Mouse (Mus musculus): Measurements from ENCODE around the gene Snapc1. TPM values are rescaled to one million over a fixed set of nuclear protein-coding genes. Genes with fewer than 3 reads are reported as not detected.

The Snapc1 gene
- 32.4 and 32.6 TPM in 2 replicates for polyA plus RNA-seq (2012; rRNA removed)

GRCm38 (mm10) chr12:73964291-73965281 lies at the start of gene Snapc1:
Gene Snapc1, plus strand, starts transcription at chr12:73964481.
- DNase-seq (ENCODE audit: extremely low spot score in 1 of 2, low spot score in 1 of 2): peak; percentile 93 to 99

GRCm38 (mm10) chr12:73918479-73918878 lies 45.8 kb upstream of the Snapc1 start:
- no peak for DNase-seq (ENCODE audit: extremely low spot score in 1 of 2, low spot score in 1 of 2)

GRCm38 (mm10) chr12:73930266-73930665 lies 34.0 kb upstream of the Snapc1 start:
- DNase-seq (ENCODE audit: extremely low spot score in 1 of 2, low spot score in 1 of 2): no peak

DNA sequence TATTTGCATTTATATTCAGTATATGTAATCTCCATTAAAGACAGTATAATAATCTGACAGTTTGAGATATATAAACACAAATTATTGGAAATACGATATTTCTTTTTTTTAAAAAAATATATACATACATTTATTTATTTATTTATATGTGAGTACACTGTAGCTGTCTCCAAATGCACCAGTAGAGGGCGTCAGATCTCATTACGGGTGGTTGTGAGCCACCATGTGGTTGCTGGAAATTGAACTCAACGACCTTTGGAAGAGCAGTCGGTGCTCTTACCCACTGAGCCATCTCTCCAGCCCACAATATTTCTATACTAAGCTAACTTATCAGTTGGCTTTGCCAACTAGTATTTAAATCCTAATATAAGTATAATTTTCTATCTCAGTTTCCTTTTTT lies 33.0 kb upstream of the Snapc1 start:
- peak in 1 of 2 experiments; percentile 53 for DNase-seq (ENCODE audit: extremely low spot score in 1 of 2, low spot score in 1 of 2)

DNA sequence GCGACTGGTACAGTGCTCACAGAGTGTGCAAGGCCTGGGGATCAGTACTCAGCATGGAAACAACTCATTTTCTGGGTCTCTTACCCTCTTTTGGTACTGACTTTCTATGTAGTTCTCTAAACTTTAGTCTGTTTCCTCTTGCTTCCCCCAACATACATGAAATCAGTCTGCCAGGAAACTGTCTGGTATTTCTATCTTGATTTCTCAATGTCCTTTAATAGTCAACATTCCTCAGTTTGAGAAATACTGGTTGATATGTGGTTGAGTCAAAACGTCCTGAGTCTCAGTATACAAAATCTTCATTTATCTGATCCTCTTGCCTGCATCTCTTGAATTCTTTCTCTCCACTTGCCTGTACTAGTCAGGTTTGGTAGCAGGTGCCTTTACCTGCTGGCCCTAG lies 29.8 kb upstream of the Snapc1 start:
- DNase-seq (ENCODE audit: extremely low spot score in 1 of 2, low spot score in 1 of 2): no peak

DNA sequence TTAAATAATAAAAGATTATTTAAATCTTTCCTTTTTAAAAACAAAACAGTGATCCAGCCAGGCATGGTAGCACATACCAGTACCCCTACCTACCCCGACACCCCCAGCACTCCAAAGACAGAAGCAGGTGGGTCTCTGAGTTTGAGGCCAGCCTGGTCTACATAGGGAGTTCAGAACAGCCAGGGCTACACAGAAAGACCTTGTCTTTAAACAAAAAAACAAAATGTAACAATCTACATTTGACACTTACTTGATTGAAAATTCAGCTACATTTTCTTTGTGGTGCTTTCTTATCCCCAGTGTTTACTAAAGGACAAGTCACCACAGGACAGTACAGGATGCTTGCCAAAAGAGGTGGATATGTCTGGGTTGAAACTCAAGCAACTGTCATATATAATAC lies 26.9 kb upstream of the Snapc1 start, which contains the start of gene Gm49321:
Gene Gm49321 (plus strand): TSS at position 301 of the 400 bp plus-strand sequence.
- no peak for DNase-seq (ENCODE audit: extremely low spot score in 1 of 2, low spot score in 1 of 2)

DNA sequence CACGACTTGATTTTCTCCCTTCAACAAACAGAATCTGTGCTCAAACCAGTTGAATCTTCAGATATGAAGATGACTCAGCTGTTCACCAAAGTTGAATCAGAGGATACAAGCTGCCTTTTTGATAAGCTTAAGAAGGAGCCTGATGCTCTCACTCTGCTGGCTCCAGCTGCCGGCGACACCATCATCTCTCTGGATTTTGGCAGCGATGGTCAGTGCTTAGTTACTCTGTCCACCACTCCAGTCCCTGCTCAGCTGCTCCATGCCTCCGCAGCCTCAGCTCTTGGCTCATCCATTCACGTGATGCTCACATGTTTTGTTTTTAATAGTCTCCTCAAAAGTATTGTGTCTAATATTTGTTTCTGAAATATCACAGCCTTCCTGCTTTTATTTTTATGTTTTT lies 24.7 kb upstream of the Snapc1 start:
- DNase-seq (ENCODE audit: extremely low spot score in 1 of 2, low spot score in 1 of 2): no peak

DNA sequence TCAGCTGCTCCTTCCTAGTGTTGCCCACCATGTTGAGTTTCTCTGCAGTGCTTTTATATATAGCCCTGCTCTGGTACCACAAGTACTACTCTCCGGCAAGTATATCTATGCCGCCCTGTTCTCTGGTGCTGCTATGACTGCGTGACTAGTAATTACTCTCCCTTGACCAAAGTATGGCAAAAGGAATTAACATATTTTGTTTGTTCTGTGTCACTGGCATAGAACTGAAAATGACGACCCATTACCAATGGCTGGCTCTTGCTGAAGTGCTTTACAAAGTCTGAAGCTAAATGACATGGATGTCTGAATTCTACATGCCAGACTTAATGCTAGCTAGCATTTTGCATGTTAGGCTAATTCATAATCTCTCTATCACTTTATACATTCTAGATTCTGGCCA lies 15.9 kb upstream of the Snapc1 start:
- no peak for DNase-seq (ENCODE audit: extremely low spot score in 1 of 2, low spot score in 1 of 2)

DNA sequence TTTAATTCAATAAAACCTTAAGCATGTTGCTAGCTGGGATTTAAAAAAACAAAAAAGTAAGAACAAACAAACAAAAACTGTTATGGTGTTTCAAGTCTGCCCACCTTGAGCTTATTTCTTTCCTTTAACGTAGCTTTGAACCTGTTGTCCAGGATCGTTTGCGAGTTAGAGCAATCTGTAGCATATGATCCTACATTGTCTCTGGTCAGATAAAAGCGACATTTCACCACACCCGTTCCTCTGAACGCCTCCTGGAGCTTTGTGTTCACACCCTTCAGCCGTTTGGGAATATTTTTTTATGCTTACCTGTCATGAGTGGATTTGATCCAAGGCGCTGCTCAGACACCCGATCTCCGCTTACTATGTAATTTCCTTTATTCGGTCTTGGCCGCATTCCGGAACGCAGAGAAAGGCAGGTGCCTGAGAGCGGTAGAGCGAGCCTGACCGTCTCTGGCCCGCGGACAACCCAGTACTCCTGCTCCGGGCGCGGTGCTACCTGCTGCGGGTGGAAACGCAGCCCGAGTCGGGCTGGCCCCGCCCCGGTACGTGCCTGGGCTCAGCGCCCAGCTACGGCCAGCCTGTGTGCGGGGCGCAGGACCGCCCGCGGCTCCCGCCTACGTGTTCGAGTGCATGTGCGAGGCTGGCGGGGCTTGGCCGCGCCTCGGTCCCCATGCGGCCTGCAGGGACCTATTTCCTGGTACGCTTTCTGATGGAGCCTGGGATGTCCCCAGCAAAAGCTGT lies 14.8 kb upstream of the Snapc1 start:
- DNase-seq (ENCODE audit: extremely low spot score in 1 of 2, low spot score in 1 of 2): peak in 1 of 2 experiments; percentile 53

GRCm38 (mm10) chr12:73952879-73953278 lies 11.4 kb upstream of the Snapc1 start:
- DNase-seq (ENCODE audit: extremely low spot score in 1 of 2, low spot score in 1 of 2): peak in 1 of 2 experiments; percentile 33

GRCm38 (mm10) chr12:73953420-73954186 lies 10.7 kb upstream of the Snapc1 start:
- DNase-seq (ENCODE audit: extremely low spot score in 1 of 2, low spot score in 1 of 2): no peak

DNA sequence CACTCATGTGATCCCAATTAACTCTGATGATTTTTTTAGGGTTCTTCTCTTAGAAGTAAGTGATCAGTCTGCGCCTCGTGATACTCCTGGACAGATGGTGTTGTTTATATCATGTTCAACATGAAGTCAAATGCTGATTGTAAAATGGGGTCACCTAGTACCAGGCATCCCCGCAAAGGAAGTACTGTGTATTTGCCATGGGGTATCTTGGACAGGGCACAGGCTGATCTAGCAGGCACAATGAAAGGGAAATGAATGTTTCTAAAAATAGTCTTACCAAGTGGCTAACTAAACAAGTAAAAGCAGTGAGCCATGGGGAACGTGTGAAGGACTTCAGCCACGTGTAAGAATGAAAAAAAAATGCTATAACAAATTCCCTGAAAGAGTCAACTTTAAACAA lies 9.5 kb upstream of the Snapc1 start:
- no peak for DNase-seq (ENCODE audit: extremely low spot score in 1 of 2, low spot score in 1 of 2)

DNA sequence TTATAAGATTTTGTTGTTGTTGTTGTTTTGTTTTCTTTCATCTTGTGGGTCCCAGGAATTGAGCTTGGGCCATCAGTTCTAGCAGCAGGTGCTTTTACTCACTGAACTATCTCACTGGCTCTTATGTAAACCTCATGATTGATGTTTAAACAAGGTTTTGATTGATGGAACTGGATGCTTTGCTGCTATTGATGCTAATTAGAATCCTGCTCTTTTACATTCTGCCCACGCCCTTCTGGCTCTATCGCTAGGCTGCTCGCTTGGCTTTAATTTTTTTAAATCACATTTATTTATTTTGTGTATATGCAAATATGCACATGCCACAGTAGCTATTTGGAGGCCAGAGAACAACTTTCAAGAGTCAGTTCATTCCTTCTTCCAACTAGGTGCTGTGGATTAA lies 6.6 kb upstream of the Snapc1 start:
- peak in 1 of 2 experiments; percentile 45 for DNase-seq (ENCODE audit: extremely low spot score in 1 of 2, low spot score in 1 of 2)

DNA sequence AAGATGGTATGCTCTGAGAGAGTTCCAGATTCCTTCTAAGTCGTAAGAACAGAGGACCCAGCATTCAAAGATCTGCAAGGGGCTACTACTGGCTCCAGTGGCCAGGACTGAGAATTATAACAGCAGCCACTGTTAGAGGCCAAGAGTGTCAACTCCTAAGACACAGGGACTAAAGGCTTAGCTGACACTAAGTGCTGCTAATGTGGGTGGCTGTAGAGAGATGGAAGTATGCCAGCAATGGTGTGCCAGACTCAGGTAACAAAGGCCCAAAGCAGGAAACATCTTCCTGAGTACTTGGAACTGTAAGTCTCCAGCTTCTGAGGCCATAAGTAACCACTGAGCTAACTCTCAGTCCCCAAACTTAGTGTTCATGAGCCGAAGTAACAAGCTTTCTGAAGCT lies 5.5 kb upstream of the Snapc1 start:
- no peak for DNase-seq (ENCODE audit: extremely low spot score in 1 of 2, low spot score in 1 of 2)

DNA sequence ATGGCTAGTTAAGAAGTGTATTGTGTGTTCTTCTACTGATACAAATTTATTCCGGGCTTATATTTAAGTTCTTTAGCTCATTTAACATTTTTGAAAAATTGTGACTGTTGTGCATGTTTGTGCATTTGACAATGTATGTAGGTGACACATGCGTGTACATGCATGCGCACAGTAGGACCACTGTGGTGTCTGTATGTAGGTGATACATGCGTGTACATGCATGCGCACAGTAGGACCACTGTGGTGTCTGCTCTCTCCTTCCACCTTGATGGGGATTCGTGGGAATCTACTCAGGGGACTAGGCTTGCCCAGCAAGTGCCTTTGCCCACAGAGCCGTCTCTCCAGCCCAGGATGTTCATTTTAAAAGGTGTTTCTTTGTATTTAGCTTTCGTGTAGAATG lies 4.9 kb downstream of the Snapc1 start:
- no peak for DNase-seq (ENCODE audit: extremely low spot score in 1 of 2, low spot score in 1 of 2)

DNA sequence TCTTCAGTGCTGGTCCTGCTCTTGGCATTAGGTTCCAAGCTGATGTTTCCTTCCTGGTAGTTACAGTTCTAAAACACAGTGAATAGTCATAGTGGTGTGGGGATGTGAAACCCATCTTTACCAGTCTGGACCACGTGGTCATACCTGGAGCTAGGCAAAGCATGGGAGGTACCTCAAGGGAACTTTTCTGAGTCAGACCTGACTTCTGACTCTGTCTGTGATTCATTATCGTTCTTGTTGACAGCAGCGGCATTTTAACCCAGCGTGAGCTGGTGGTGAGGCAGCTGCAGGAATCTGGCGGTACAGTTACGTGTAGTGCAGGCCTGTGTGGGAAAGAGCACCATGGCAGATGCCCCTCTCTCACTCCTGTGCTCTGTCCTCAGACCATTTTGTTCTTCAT lies 10.3 kb downstream of the Snapc1 start:
- no peak for DNase-seq (ENCODE audit: extremely low spot score in 1 of 2, low spot score in 1 of 2)

- DNase-seq (ENCODE audit: extremely low spot score in 1 of 2, low spot score in 1 of 2): no peak
Measured at GRCm38 (mm10) chr12:73978144-73978543, 13.9 kb downstream of the Snapc1 start.

DNA sequence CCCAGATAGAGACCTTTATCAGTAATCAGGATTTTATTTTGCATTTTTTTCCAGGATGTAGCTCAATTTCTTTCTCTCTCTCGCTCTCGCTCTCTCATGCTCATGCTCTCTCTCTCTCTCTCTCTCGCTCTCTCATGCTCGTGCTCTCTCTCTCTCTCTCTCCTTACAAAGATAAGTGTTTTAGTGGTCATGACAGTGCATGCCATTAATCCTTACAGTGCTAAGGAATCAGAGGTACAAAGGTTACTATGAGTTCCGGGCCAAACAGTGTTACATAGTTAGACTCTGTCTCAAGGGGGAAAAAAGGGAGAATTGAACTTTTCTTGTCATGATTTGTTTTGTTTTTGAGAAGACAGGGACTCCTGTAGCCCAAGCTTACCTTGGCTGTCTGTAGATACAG lies 15.4 kb downstream of the Snapc1 start:
- no peak for DNase-seq (ENCODE audit: extremely low spot score in 1 of 2, low spot score in 1 of 2)

GRCm38 (mm10) chr12:73982533-73982932 lies 18.3 kb downstream of the Snapc1 start:
- peak; percentile 66 to 87 for DNase-seq (ENCODE audit: extremely low spot score in 1 of 2, low spot score in 1 of 2)

- DNase-seq (ENCODE audit: extremely low spot score in 1 of 2, low spot score in 1 of 2): no peak
Measured at GRCm38 (mm10) chr12:73986299-73986698, 22.0 kb downstream of the Snapc1 start.
